Mouse (Mus musculus) splenic B cell, adult 2 months (primary cell): ENCODE results near the gene Ncam2.

Experiments used
- DNase-seq: peaks from one replicate; pipeline ENCODE4 v3.0.0-alpha.2; 2011; ENCODE audit warnings: low read depth, low spot score
- H3K27me3 ChIP-seq: 2 replicates; pipeline ENCODE4 v1.6.1; 2012; ENCODE audit warnings: mild to moderate bottlenecking, low read length, moderate library complexity, mixed read lengths; ENCODE audit not compliant: control insufficient read depth, poor library complexity, insufficient read depth, severe bottlenecking
- H3K36me3 ChIP-seq: 2 replicates; pipeline ENCODE4 v1.6.1; 2012; ENCODE audit warnings: mild to moderate bottlenecking, low read length, moderate library complexity, mixed read lengths; ENCODE audit not compliant: control insufficient read depth, poor library complexity, insufficient read depth, severe bottlenecking

Gene Ncam2

GRCm38 (mm10) chr16:81254875-81255274, 54.4 kb downstream of the Ncam2 start:
- Histone ChIP-seq H3K27me3 (no peaks in the 10 kb centered on the region), H3K36me3 (no peaks in the 10 kb centered on the region)
- DNase-seq, result no peak

- DNase-seq, result no peak
- Histone ChIP-seq H3K36me3 (no peaks in the 10 kb centered on the region), H3K27me3 (no peaks in the 10 kb centered on the region)
Observed at GRCm38 (mm10) chr16:81260429-81260828, 59.9 kb downstream of the Ncam2 start.

GRCm38 (mm10) chr16:81273597-81274360, 73.3 kb downstream of the Ncam2 start:
- Histone ChIP-seq H3K36me3 (no peaks in the 10 kb centered on the region), H3K27me3 (no peaks in the 10 kb centered on the region)
- no peak for DNase-seq

- no peaks in the 10 kb centered on the region for H3K36me3 ChIP-seq
- H3K27me3 ChIP-seq, result no peaks in the 10 kb centered on the region
- DNase-seq, result no peak
Observed at GRCm38 (mm10) chr16:81284241-81284640, 83.7 kb downstream of the Ncam2 start.

GRCm38 (mm10) chr16:81284859-81285837, 84.7 kb downstream of the Ncam2 start:
- no peak for DNase-seq
- Histone ChIP-seq H3K27me3 (no peaks in the 10 kb centered on the region), H3K36me3 (no peaks in the 10 kb centered on the region)

- no peaks in the 10 kb centered on the region for H3K36me3 ChIP-seq
- no peaks in the 10 kb centered on the region for H3K27me3 ChIP-seq
- DNase-seq, result no peak
Observed at GRCm38 (mm10) chr16:81285882-81286281, 85.4 kb downstream of the Ncam2 start.

- no peak for DNase-seq
- Histone ChIP-seq H3K27me3 (no peaks in the 10 kb centered on the region), H3K36me3 (no peaks in the 10 kb centered on the region)
Observed at GRCm38 (mm10) chr16:81303806-81304205, 103.3 kb downstream of the Ncam2 start.

GRCm38 (mm10) chr16:81309215-81309614, 108.7 kb downstream of the Ncam2 start:
- Histone ChIP-seq H3K27me3 (no peaks in the 10 kb centered on the region), H3K36me3 (no peaks in the 10 kb centered on the region)
- no peak for DNase-seq

- no peaks in the 10 kb centered on the region for H3K36me3 ChIP-seq
- no peaks in the 10 kb centered on the region for H3K27me3 ChIP-seq
- DNase-seq, result no peak
Observed at GRCm38 (mm10) chr16:81319037-81319436, 118.5 kb downstream of the Ncam2 start.

- no peaks in the 10 kb centered on the region for H3K36me3 ChIP-seq
- no peak for DNase-seq
- no peaks in the 10 kb centered on the region for H3K27me3 ChIP-seq
Observed at GRCm38 (mm10) chr16:81330539-81330938, 130.0 kb downstream of the Ncam2 start.

- DNase-seq, result no peak
- Histone ChIP-seq H3K27me3 (no peaks in the 10 kb centered on the region), H3K36me3 (no peaks in the 10 kb centered on the region)
Observed at GRCm38 (mm10) chr16:81365901-81366300, 165.4 kb downstream of the Ncam2 start.

GRCm38 (mm10) chr16:81374234-81374633, 173.7 kb downstream of the Ncam2 start:
- DNase-seq, result no peak
- H3K27me3 ChIP-seq, result no peaks in the 10 kb centered on the region
- no peaks in the 10 kb centered on the region for H3K36me3 ChIP-seq

- no peak for DNase-seq
- no peaks in the 10 kb centered on the region for H3K36me3 ChIP-seq
Observed at GRCm38 (mm10) chr16:81380434-81380833, 179.9 kb downstream of the Ncam2 start.

GRCm38 (mm10) chr16:81388646-81389045, 188.1 kb downstream of the Ncam2 start:
- Histone ChIP-seq H3K27me3 (no peaks in the 10 kb centered on the region), H3K36me3 (no peaks in the 10 kb centered on the region)
- DNase-seq, result no peak

More at GRCm38 (mm10) chr16:81380434-81380833, 179.9 kb downstream of the Ncam2 start:
- H3K27me3 ChIP-seq, result no peaks in the 10 kb centered on the region

- no peak for DNase-seq
- no peaks in the 10 kb centered on the region for H3K27me3 ChIP-seq
- H3K36me3 ChIP-seq, result no peaks in the 10 kb centered on the region
Observed at GRCm38 (mm10) chr16:81434559-81434958, 234.1 kb downstream of the Ncam2 start.
